Mouse (Mus musculus) heart, postnatal 25 days (tissue): ENCODE data around the gene Src. TPM values are rescaled to one million over a fixed set of nuclear protein-coding genes. Genes with fewer than 3 reads are reported as not detected.

ENCODE experiments used
- DNase-seq: peaks from one replicate; pipeline ENCODE4 v3.0.0; 2022; ENCODE audit warnings: low spot score
- intact Hi-C: fragments of 180-260 bp; cut with DNase I; formaldehyde crosslinking; loops from one replicate; pipeline ENCODE4 v1.15.1; 2025
- total RNA-seq, 2 experiments: library from RNA; stranded (reverse); gene quantifications; 2 replicates each; pipeline ENCODE4 v1.2.3; 2021

Src gene
- total RNA-seq, 2 experiments from 2014 or later = 2.9 to 5.1 TPM

GRCm38 (mm10) chr2:157430667-157431429, 12.6 kb downstream of the Src start:
- intact Hi-C loops = no loop called here
- no peak for DNase-seq

DNA sequence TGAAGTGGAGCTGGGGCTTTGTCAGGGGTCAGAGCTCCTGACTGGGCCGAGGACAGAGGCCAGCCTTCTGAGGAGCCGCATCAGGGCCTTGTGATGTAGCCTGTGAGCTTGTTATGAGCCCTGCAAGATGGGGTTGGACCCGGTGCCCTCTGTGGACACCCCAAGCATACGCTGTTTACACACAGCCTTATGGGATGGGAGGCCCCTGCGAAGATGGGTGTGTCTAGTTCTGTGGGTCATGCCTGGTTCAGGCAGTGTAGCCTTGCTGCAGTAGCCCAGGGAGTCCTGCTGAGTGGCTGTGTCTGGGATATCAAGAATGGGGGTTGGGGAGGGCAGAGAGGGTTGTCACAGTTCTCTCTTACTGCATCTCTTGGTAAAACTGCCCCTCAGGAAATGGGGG, 13.7 kb downstream of the Src start:
- DNase-seq = no peak
- intact Hi-C loops = no loop called here

DNA sequence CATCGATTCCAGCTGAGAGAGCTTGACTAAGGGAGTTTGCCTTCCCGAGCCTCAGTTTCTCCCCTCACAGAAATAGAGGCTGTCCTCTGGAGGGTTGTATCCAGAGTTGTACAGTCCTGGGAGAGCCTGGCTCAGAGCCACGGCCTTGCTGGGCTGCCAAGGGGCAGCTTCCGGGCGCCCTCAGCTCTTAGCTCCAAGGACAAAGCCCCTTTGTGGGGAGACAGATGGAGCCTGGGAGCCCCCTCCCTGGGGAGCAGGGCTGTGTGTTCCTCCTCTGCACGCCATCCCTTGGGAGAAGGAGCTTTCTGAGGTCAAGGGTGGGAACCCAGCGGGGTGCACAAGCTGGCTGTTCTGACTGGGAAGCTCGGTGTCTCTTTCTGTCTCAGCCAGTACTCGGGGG, 14.2 kb downstream of the Src start:
- no peak for DNase-seq
- intact Hi-C loops = no loop called here

DNA sequence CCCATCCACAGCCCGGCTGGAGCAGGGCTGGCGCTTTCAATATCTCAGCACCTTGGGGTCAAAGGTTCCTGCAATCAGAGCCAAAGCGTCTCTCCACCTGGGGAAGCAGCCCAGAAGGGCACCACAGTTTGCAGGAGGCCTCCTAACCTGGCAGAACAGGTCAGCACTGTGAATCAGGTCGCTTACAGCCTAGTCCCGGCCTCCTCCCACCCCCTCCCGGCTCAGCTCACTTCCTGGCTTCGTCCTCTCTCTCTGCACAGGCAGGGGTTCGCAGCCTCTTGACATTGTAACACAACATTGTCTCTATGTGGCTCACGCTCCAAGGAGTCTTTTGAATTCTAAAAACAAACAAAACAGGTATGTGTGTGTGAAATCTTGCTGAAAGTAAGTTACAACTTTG, 15.8 kb downstream of the Src start:
- intact Hi-C loops = no loop called here
- DNase-seq = no peak

DNA sequence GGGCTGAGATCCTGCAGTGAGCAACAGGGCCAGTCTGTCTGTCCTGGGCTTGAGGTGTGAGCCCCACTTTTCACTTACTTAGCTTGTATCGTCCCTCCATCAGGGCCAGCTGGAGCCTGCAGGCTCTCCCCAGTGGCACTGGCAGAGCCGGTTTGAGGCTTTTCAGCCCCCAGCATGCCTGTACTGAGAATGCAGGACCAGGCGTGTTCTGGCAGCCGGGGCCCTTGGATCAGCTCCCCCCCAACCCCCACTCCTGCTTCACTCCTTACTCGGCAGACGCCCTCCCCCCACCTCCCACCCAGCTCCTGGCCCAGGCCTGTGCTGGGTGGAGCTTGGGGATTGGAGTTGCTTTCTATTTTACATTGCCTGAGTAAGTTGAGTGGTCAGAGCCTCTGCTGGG, 16.3 kb downstream of the Src start:
- DNase-seq = no peak
- intact Hi-C loops = no loop called here

GRCm38 (mm10) chr2:157436496-157436895, 18.3 kb downstream of the Src start:
- intact Hi-C loops = no loop called here

DNA sequence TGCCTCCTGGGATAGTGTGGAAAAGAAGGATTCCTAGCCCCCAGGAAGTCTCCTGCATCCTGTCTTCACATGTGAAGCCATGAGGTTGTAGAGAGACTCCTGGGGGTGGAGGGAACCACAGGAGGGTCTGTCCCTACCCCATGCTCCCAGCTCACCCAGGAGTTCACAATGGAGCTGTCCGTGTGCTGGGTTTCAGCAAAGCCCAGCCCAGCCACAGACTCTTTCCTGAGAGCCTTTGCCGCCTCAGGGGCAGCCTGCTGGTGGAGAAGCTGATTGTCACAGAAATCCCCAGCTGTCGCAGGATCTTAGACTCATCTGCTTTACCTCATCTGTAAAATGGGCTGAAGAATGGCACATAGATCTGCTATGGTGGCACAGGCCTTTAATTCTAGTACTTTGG, 18.9 kb downstream of the Src start:
- intact Hi-C loops = no loop called here
- no peak for DNase-seq

More at GRCm38 (mm10) chr2:157436496-157436895, 18.3 kb downstream of the Src start:
- DNase-seq = no peak

DNA sequence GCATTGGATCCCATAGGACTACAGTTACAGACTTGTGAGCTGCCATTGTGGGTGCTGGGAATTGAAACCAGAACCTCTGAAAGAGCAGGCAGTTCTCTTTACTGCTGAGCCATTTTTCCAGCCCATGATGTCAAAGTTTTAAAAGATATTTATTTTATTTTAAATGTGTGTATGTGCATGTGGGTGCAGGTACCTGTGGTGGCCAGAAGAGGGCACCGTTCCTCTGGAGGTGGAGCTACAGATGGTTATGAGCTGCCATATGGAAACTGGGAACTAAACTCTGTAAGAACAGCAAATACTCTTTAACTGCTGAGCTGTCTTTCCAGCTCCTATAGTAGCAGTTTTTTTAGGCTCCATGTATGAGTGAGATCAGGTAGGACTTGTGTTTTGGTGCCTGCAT, 23.1 kb downstream of the Src start:
- DNase-seq = no peak

GRCm38 (mm10) chr2:157447297-157448158, 29.3 kb downstream of the Src start:
- DNase-seq = no peak
- intact Hi-C loops = no loop called here

More for the DNA sequence above, 23.1 kb downstream of the Src start:
- intact Hi-C loops = no loop called here

DNA sequence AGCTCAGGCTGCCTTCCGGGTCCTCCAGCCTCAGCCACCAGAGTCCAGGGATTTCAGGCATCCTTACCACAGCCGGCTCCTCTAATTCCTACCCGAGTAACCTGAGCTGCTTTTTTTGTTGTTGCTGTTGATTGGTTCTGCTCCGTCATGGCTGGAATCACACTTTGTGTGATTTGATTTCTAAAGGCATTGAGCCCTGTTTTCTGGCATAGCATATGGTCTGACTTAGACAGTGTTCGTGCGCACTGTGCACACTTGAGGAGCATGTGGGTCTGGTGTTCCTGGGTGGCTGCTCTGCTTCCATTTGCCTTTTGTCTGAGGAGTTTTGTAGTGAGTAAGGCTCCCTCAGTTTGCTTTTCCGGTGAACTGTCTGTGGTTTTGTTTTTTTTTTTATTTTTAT, 30.1 kb downstream of the Src start:
- intact Hi-C loops = no loop called here
- DNase-seq = no peak

DNA sequence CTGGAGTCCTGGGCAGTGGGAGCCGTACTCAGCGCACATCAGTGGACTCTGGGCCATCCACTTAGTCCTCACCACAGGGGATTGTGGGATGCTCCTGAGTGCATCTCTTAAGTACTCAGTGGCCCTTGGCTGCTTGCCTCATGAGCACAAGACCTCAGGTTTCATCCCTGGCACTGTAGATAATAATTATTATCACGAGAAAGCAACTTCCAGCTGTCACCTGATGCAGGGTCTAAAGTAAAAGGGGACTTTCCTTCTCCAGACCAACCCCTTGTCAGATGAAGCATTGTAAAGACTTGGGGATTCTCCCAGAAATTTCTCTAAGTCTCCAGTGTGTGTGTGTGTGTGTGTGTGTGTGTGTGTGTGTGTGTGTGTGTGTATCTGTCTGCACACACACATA, 32.7 kb downstream of the Src start:
- intact Hi-C loops = no loop called here
- DNase-seq = no peak

GRCm38 (mm10) chr2:157451372-157452040, 33.3 kb downstream of the Src start:
- intact Hi-C loops = no loop called here
- no peak for DNase-seq

DNA sequence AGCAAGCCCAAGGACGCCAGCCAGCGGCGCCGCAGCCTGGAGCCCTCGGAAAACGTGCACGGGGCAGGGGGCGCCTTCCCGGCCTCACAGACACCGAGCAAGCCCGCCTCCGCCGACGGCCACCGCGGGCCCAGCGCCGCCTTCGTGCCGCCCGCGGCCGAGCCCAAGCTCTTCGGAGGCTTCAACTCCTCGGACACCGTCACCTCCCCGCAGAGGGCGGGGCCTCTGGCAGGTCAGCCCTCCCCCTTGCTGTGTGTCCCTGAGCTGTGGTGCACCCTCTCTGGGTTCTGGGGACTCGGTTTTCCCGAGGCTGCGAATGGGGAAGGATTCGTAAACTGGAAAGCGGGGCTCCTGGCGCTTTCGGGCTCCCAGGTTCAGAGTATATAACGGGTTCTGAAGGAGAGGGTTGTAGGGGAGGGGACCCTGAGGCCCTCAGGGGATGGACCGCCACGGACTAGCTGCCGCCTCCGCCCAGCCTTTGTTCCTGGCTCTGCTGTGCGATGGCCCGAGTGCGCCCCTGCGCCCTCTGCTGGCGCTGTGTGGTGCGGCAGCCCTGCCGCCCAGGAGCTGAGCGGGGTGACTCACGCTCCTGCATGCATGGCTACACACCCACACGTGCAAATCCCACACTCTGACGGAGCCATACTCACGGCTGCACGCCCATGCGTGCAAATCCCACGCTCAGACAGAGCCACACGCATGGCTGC, 39.0 kb downstream of the Src start:
- intact Hi-C loops = loop anchor here (1.0 kb wide), 1 partner anchor 116 kb away; no protein-coding TSS in a partner anchor
- peak; percentile 85 for DNase-seq

- peak; percentile 29 for DNase-seq
- intact Hi-C loops = loop anchor here (1.0 to 2.0 kb wide), 2 partner anchors 113 to 166 kb away; partner anchors contain the start of gene Blcap
Measured at GRCm38 (mm10) chr2:157458472-157458871, 40.2 kb downstream of the Src start.

DNA sequence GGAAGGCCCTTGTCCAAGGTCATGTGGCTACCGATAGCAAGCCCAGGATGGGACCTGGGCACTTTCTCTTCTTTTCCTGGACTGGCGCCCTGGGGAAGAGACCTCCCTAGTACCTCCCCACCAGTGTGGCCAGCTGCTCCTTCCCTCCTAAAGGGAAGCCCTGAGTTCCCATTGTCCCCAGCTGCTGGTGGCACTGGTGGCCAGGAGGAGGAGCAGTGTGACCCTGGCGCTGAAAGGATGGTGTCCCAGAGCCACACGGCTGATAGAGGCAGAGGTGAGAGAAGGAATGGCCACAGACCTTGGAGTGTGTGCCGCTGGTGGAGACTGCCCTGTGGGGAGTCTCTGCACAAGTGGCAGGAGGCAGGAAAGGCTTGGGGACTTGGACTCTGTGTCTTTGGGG, 41.5 kb downstream of the Src start:
- intact Hi-C loops = loop anchor here (2.0 kb wide), 1 partner anchor 167 kb away; no protein-coding TSS in a partner anchor
- no peak for DNase-seq

DNA sequence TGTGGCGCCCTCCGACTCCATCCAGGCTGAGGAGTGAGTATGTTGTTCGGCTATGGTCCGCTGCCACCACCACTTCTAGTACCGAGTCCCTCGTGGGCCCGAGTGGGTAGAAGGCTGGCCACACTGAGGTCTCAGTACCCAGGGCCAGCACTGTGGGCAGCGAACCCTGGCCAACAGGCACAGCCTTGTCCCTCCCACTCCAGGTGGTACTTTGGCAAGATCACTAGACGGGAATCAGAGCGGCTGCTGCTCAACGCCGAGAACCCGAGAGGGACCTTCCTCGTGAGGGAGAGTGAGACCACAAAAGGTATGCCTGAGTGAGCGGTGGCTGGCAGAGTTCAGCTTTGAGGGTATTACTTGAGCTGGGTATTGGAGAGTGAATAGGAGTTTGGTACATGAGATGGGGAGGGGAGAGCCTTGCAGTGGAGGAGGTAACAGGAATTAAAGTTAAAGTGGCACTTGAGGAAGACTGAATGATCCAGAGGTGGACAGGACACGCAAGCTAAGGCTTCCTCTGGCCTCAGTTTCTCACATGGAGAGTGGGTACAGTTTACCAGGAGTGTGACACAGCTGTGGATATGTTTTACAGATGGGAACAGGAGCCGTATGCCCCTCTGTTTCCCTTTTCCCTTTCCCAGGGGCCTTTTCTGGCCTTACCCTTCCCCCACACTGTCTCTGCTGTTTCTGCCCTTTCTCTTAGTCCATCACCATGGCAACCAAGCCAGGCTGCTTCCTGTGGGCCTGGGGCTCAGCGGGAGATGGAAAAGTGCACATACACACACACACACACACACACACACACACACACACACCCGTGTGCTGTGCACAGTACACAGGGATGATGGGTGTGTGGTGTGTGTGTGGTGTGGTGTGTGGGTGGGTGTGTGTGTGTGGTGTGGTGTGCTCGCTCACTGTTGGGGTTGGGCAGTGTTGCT, 44.8 kb downstream of the Src start:
- intact Hi-C loops = no loop called here
- no peak for DNase-seq

- intact Hi-C loops = no loop called here
- no peak for DNase-seq
Measured at GRCm38 (mm10) chr2:157463887-157464745, 45.9 kb downstream of the Src start.

DNA sequence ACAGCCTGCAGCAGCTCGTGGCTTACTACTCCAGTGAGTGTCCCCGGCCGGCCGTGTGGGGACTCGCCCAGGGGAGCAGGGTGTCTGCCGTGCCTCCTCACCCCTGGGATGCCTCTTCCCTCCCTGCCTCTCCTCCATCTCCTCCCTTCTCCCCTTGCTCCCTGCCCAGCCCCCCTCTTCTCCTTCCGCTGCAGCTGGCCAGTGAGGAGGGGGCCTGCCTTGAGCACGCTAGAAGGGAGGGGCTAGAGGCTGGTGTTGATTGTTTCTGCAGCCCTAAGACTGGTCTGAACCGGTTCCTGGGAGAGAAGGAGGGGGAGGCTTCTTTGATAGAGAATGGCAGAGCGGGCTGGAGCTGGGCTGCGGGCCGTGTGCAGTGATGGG, 46.5 kb downstream of the Src start:
- DNase-seq = no peak
- intact Hi-C loops = no loop called here
